ENCODE assay signal across 9 mouse cellular contexts in the genomic region with DNA sequence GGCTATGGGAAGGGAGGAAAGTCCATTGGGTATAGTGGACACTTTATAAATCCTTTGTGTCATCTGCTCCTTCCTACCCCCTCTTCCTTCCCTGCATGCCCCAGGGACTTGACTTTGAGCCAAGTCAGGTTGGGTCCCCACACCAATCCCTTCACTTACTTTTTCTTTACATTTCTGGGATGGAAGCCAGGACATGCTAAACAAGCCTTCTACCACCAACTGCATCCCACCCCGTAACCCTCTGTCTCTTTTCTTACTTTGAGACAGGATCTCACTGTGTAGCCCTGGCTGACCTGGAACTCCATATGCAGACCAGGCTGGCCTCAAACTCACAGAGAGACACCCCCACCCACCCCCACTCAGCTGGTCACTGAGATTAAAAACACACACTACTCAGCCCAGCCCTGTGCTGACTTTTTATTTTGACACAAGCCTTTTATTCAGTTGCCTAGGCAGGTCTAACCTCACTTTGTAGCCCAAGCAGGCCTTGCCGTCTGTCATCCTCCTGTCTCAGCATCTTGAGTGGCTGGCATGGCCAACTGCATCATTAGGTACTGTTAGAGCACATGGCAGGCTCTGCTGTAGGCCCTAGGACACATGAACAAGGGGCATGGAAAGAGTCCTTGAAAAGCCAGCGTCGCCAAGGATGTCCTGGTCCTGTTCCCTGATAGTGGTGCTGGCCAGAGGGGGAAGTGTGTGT. TPM values are rescaled to one million over a fixed set of nuclear protein-coding genes. Genes with fewer than 3 reads are reported as not detected.
DNase-seq lines count a peak whose midpoint lies in the region; ATAC-seq and TF ChIP-seq lines count a peak whose summit lies in the region.
"Had no signal": no experiment of that assay in that cellular context is flagged by ENCODE, and none has a peak within 500 bp of the region (broad histone marks: within the 10 kb centered on the region; RNA-seq: fewer than 3 reads in every experiment).

No protein-coding gene starts in this region.

- no peak overlapping the region for H3K4me2 ChIP-seq in heart, postnatal 0 days (ENCODE audit: low read depth, low read length)
- no peak overlapping the region for H3K4me2 ChIP-seq in stomach, postnatal 0 days (replicated peaks; ENCODE audit: low read depth)

- DNase-seq in heart, postnatal 0 days (ENCODE audit: low spot score), result no peak
- no peak for DNase-seq in heart, postnatal 4 days
- DNase-seq in spleen, adult 2 months (ENCODE audit: low read depth in 1 of 2, low spot score in 2 of 2), result no peak
- DNase-seq in spleen, adult 18-20 months, result no peak
- DNase-seq in limb, embryonic 10.5 days (ENCODE audit: low spot score), result peak; percentile 39
- no peak for DNase-seq in stomach, postnatal 0 days (ENCODE audit: low spot score)
- no peak for DNase-seq in cerebellum, adult 9-10 months
- DNase-seq in right cerebral cortex, postnatal 36 days (ENCODE audit: low spot score in 2 of 2), result no peak

- no peak overlapping the region for H3K9ac ChIP-seq in heart, postnatal 0 days (replicated peaks; ENCODE audit: low read depth, low read length)
- no peak overlapping the region for H3K9ac ChIP-seq in stomach, postnatal 0 days (ENCODE audit: low read length)

- ATAC-seq in heart, postnatal 0 days (ENCODE audit: insufficient read depth, low read depth), result no peak
- no peak for ATAC-seq in stomach, postnatal 0 days (ENCODE audit: low FRiP score, low TSS enrichment)
- ATAC-seq: forebrain, embryonic 16.5 days had no signal

- H3K4me3 ChIP-seq in heart, postnatal 0 days (ENCODE audit: low read depth, low read length), result no peak overlapping the region
- no peak overlapping the region for H3K4me3 ChIP-seq in spleen, adult 2 months (ENCODE audit: extremely low read depth, insufficient read depth, insufficient read length)
- H3K4me3 ChIP-seq in limb, embryonic 10.5 days, result 0 out of 2 replicates have a peak overlapping the region, but pooled peaks have one; percentile 11
- H3K4me3 ChIP-seq in stomach, postnatal 0 days (ENCODE audit: low read depth, low read length), result no peak overlapping the region

- TF ChIP-seq CTCF in heart, postnatal 0 days (IDR thresholded peaks at IDR 0.05; ENCODE audit: low read depth), result no peak
- no peak for TF ChIP-seq CTCF in spleen, adult 2 months (IDR thresholded peaks at IDR 0.05; ENCODE audit: extremely low read depth, insufficient read depth, insufficient read length, insufficient replicate concordance)
- TF ChIP-seq CTCF in stomach, postnatal 0 days (IDR thresholded peaks at IDR 0.05; ENCODE audit: low read depth), result no peak

- no peaks in the 10 kb centered on the region for H3K27me3 ChIP-seq in heart, postnatal 0 days (ENCODE audit: control insufficient read depth, insufficient read depth, low read length)
- H3K27me3 ChIP-seq in spleen, adult 2 months (ENCODE audit: control insufficient read depth, insufficient read depth, low read length), result no peaks in the 10 kb centered on the region
- H3K27me3 ChIP-seq in limb, embryonic 10.5 days (ENCODE audit: low read depth, poor library complexity, severe bottlenecking), result no peaks in the 10 kb centered on the region
- no peaks in the 10 kb centered on the region for H3K27me3 ChIP-seq in stomach, postnatal 0 days (ENCODE audit: control insufficient read depth, insufficient read depth, low read length)

- H3K4me1 ChIP-seq in heart, postnatal 0 days (ENCODE audit: control insufficient read depth, insufficient read depth), result peaks cover 13% of the 10 kb centered on the region
- H3K4me1 ChIP-seq in spleen, adult 2 months (ENCODE audit: control insufficient read depth, insufficient read depth, insufficient read length), result no peaks in the 10 kb centered on the region; the same call in 1 of the 2 replicates
- peaks cover 80% of the 10 kb centered on the region for H3K4me1 ChIP-seq in limb, embryonic 10.5 days
- 0 out of 2 replicates have a peak, but pooled peaks cover 7% of the 10 kb centered on the region for H3K4me1 ChIP-seq in stomach, postnatal 0 days (replicated peaks; ENCODE audit: control insufficient read depth, insufficient read depth)

- WGBS in heart, postnatal 0 days, result 65% methylated on average over 4 of the region's 4 CpGs
- 89% methylated on average over 4 of the region's 4 CpGs for WGBS in spleen, adult 2 months
- WGBS in limb, embryonic 10.5 days, result 82% methylated on average over 4 of the region's 4 CpGs
- whole genome bisulfite sequencing in stomach, postnatal 0 days, result 72% methylated on average over 4 of the region's 4 CpGs

- no peak for TF ChIP-seq EP300 in heart, postnatal 0 days (IDR thresholded peaks at IDR 0.05; ENCODE audit: low read depth)
- no peak for TF ChIP-seq EP300 in stomach, postnatal 0 days (optimal IDR thresholded peaks at IDR 0.05)

- peak overlapping the region; percentile 77 for H3K27ac ChIP-seq in heart, postnatal 0 days (ENCODE audit: low read depth)
- H3K27ac ChIP-seq in spleen, adult 2 months (ENCODE audit: insufficient read depth, low read length), result peak overlapping the region; percentile 59
- peak overlapping the region; percentile 92 for H3K27ac ChIP-seq in limb, embryonic 10.5 days
- peak overlapping the region; percentile 86 for H3K27ac ChIP-seq in stomach, postnatal 0 days (replicated peaks)

- no peaks in the 10 kb centered on the region for H3K36me3 ChIP-seq in heart, postnatal 0 days (replicated peaks; ENCODE audit: control insufficient read depth, insufficient read depth, low read length)
- H3K36me3 ChIP-seq in spleen, adult 2 months (ENCODE audit: control insufficient read depth, insufficient read depth, low read length), result no peaks in the 10 kb centered on the region
- H3K36me3 ChIP-seq in limb, embryonic 10.5 days, result no peaks in the 10 kb centered on the region
- no peaks in the 10 kb centered on the region for H3K36me3 ChIP-seq in stomach, postnatal 0 days (ENCODE audit: control insufficient read depth, insufficient read depth, low read length)

- no peaks in the 10 kb centered on the region for H3K9me3 ChIP-seq in heart, postnatal 0 days (replicated peaks; ENCODE audit: control insufficient read depth, low read length)
- no peaks in the 10 kb centered on the region for H3K9me3 ChIP-seq in limb, embryonic 10.5 days (replicated peaks)
- H3K9me3 ChIP-seq in stomach, postnatal 0 days (ENCODE audit: control insufficient read depth, low read length), result no peaks in the 10 kb centered on the region

- TF ChIP-seq POLR2A in spleen, adult 2 months (IDR thresholded peaks at IDR 0.05; ENCODE audit: low read depth, low read length), result no peak

RNA-seq across cellular contexts. Expression of a gene that starts 38.2 kb away (rescaled TPM):
- total RNA-seq in heart, postnatal 0 days (2014; rRNA removed; ENCODE audit: low replicate concordance), result 74.5 and 94.6 TPM in 2 replicates
- 150 and 152 TPM in 2 replicates for polyA plus RNA-seq in heart, postnatal 0 days (2015; fragmentation: Nextera tagmentation; extraction: Ambion mirVana)
- total RNA-seq in heart, postnatal 4 days (2021), result 100 to 1,000 TPM; 131 to 137 TPM
- 85.2 and 102 TPM in 2 replicates for polyA plus RNA-seq in spleen, adult 2 months (2012; rRNA removed)
- polyA plus RNA-seq in limb, embryonic 10.5 days (2016; fragmentation: Nextera tagmentation; extraction: Ambion mirVana), result 375 and 404 TPM in 2 replicates
- polyA plus RNA-seq in stomach, postnatal 0 days (2015; fragmentation: Nextera tagmentation; extraction: Ambion mirVana), result 234 and 253 TPM in 2 replicates

RNA-seq across cellular contexts. Expression of a gene that starts 55.7 kb away (rescaled TPM):
- total RNA-seq in heart, postnatal 0 days (2014; rRNA removed; ENCODE audit: low replicate concordance), result 1.5 TPM in 1 of 2 replicates, not detected in the other
- polyA plus RNA-seq in heart, postnatal 0 days (2015; fragmentation: Nextera tagmentation; extraction: Ambion mirVana), result 6.0 and 7.0 TPM in 2 replicates
- total RNA-seq in heart, postnatal 4 days (2021), result 1 to 10 TPM; 4.3 to 5.0 TPM
- 21.0 and 28.1 TPM in 2 replicates for polyA plus RNA-seq in spleen, adult 2 months (2012; rRNA removed)
- 94.9 and 118 TPM in 2 replicates for polyA plus RNA-seq in limb, embryonic 10.5 days (2016; fragmentation: Nextera tagmentation; extraction: Ambion mirVana)
- polyA plus RNA-seq in stomach, postnatal 0 days (2015; fragmentation: Nextera tagmentation; extraction: Ambion mirVana), result 6.9 and 8.3 TPM in 2 replicates
